Mouse (Mus musculus): ENCODE results near the gene Ctu2. TPM values are rescaled to one million over a fixed set of nuclear protein-coding genes. Genes with fewer than 3 reads are reported as not detected.

Ctu2 gene
- polyA plus RNA-seq, 1 experiment from 2014 or later = 83.2 TPM

DNA sequence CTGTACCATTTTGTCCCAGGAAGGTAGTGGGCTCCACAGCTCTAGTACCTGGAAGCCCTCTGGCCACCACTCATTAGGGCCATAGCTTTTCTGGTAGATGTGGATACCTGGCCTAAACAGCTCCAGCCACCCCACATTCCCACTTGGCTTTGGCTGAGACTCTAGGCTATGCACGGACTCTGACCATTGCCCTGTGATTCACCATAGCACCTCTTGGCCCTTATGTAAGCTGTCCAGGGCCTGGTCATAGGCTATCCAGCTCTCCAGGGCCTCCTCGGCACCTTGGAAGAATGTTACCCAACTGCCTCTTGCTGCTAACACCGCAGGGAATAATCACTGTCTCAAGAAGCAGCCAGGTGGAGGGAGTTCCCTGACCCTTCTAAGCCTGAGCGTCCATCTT, 53.2 kb downstream of the Ctu2 start:
- H3K27ac ChIP-seq = no peak overlapping the region
- H3K4me3 ChIP-seq (replicated peaks) = no peak overlapping the region
- no peak overlapping the region for H3K4me2 ChIP-seq
- no peak overlapping the region for H3K9ac ChIP-seq
- H3K4me1 ChIP-seq = peaks cover 10% of the 10 kb centered on the region
- WGBS = 91% methylated on average over 4 of the region's 4 CpGs
- no peaks in the 10 kb centered on the region for H3K36me3 ChIP-seq (replicated peaks)
- H3K9me3 ChIP-seq = no peaks in the 10 kb centered on the region
- no peak for ATAC-seq (ENCODE audit: low FRiP score)
- H3K27me3 ChIP-seq = peaks cover 25% of the 10 kb centered on the region

- no peak overlapping the region for H3K9ac ChIP-seq
- no peak for ATAC-seq (ENCODE audit: low FRiP score)
These were observed 55.4 kb downstream of the Ctu2 start for GRCm38 (mm10) chr8:122531312-122531711.

More at GRCm38 (mm10) chr8:122531312-122531711, 55.4 kb downstream of the Ctu2 start:
- WGBS = 87% methylated on average over 8 of the region's 8 CpGs
- no peak overlapping the region for H3K4me2 ChIP-seq
- no peaks in the 10 kb centered on the region for H3K9me3 ChIP-seq
- no peak overlapping the region for H3K4me3 ChIP-seq (replicated peaks)
- no peaks in the 10 kb centered on the region for H3K4me1 ChIP-seq
- no peak overlapping the region for H3K27ac ChIP-seq
- peaks cover 6% of the 10 kb centered on the region; the same call in 1 of the 2 replicates for H3K27me3 ChIP-seq
- H3K36me3 ChIP-seq (replicated peaks) = no peaks in the 10 kb centered on the region

Small RNAs within 50 kb of the gene (microRNA-seq; reads per million reads assigned to microRNA genes)
- gene Gm24366 = not detected

Other genes with a start within 250 kb of the Ctu2 start
- gene Zfpm1, start 194.0 kb upstream of the Ctu2 start, polyA plus RNA-seq (2016; fragmentation: Nextera tagmentation; extraction: Ambion mirVana) = 0.82 and 1.2 TPM in 2 replicates
- not detected in 2 replicates for gene Trhr2, start 115.4 kb upstream of the Ctu2 start, polyA plus RNA-seq (2016; fragmentation: Nextera tagmentation; extraction: Ambion mirVana)
- gene Zc3h18, start 99.5 kb upstream of the Ctu2 start, polyA plus RNA-seq (2016; fragmentation: Nextera tagmentation; extraction: Ambion mirVana) = 71.8 and 75.5 TPM in 2 replicates
- not detected in 2 replicates for gene Il17c, start 54.1 kb upstream of the Ctu2 start, polyA plus RNA-seq (2016; fragmentation: Nextera tagmentation; extraction: Ambion mirVana)
- 37.8 and 42.6 TPM in 2 replicates for gene Cyba, start 43.2 kb upstream of the Ctu2 start, polyA plus RNA-seq (2016; fragmentation: Nextera tagmentation; extraction: Ambion mirVana)
- 39.3 and 42.6 TPM in 2 replicates for gene Mvd, start 32.7 kb upstream of the Ctu2 start, polyA plus RNA-seq (2016; fragmentation: Nextera tagmentation; extraction: Ambion mirVana)
- gene Snai3, start 15.4 kb upstream of the Ctu2 start, polyA plus RNA-seq (2016; fragmentation: Nextera tagmentation; extraction: Ambion mirVana) = 0.15 TPM in 1 of 2 replicates, not detected in the other
- 35.1 and 35.4 TPM in 2 replicates for gene Rnf166, start 79 bp upstream of the Ctu2 start, polyA plus RNA-seq (2016; fragmentation: Nextera tagmentation; extraction: Ambion mirVana)
- 4.7 and 4.9 TPM in 2 replicates for gene Piezo1, start 75.2 kb downstream of the Ctu2 start, polyA plus RNA-seq (2016; fragmentation: Nextera tagmentation; extraction: Ambion mirVana)
- gene Cdt1, start 91.9 kb downstream of the Ctu2 start, polyA plus RNA-seq (2016; fragmentation: Nextera tagmentation; extraction: Ambion mirVana) = 43.7 and 46.0 TPM in 2 replicates
- gene Aprt, start 100.8 kb downstream of the Ctu2 start, polyA plus RNA-seq (2016; fragmentation: Nextera tagmentation; extraction: Ambion mirVana) = 170 and 188 TPM in 2 replicates
- 4.2 and 5.0 TPM in 2 replicates for gene Galns, start 135.3 kb downstream of the Ctu2 start, polyA plus RNA-seq (2016; fragmentation: Nextera tagmentation; extraction: Ambion mirVana)
- gene Trappc2l, start 135.5 kb downstream of the Ctu2 start, polyA plus RNA-seq (2016; fragmentation: Nextera tagmentation; extraction: Ambion mirVana) = 42.2 and 44.2 TPM in 2 replicates
- not detected in 2 replicates for gene Pabpn1l, start 146.6 kb downstream of the Ctu2 start, polyA plus RNA-seq (2016; fragmentation: Nextera tagmentation; extraction: Ambion mirVana)
- gene Cbfa2t3, start 223.0 kb downstream of the Ctu2 start, polyA plus RNA-seq (2016; fragmentation: Nextera tagmentation; extraction: Ambion mirVana) = 12.2 and 12.4 TPM in 2 replicates